Mouse (Mus musculus): Measurements from ENCODE around the gene Fxyd3. TPM values are rescaled to one million over a fixed set of nuclear protein-coding genes. Genes with fewer than 3 reads are reported as not detected.
A peak's percentile ranks its signal among the peaks of the same experiment; 100 is the strongest.

Gene Fxyd3
- total RNA-seq, 2 experiments from 2014 or later: 1.2 TPM; not detected in 1

GRCm38 (mm10) chr7:31098697-31099611, 22.4 kb upstream of the Fxyd3 start:
- no peak for DNase-seq (ENCODE audit: low spot score in 2 of 2)

- DNase-seq (ENCODE audit: low spot score in 2 of 2): peak; percentile 93 to 94
Measured at GRCm38 (mm10) chr7:31097583-31098248, 21.2 kb upstream of the Fxyd3 start.

- DNase-seq (ENCODE audit: low spot score in 2 of 2): no peak
Measured at GRCm38 (mm10) chr7:31096892-31097564, 20.5 kb upstream of the Fxyd3 start.

- DNase-seq (ENCODE audit: low spot score in 2 of 2): no peak
Measured at GRCm38 (mm10) chr7:31094774-31095501, 18.4 kb upstream of the Fxyd3 start.

GRCm38 (mm10) chr7:31089721-31090120, 13.2 kb upstream of the Fxyd3 start:
- no peak for DNase-seq (ENCODE audit: low spot score in 2 of 2)

GRCm38 (mm10) chr7:31088206-31088605, 11.7 kb upstream of the Fxyd3 start:
- no peak for DNase-seq (ENCODE audit: low spot score in 2 of 2)

GRCm38 (mm10) chr7:31087262-31087661, 10.8 kb upstream of the Fxyd3 start:
- DNase-seq (ENCODE audit: low spot score in 2 of 2): no peak

GRCm38 (mm10) chr7:31086175-31086755, 9.8 kb upstream of the Fxyd3 start:
- no peak for DNase-seq (ENCODE audit: low spot score in 2 of 2)

- DNase-seq (ENCODE audit: low spot score in 2 of 2): no peak
Measured at GRCm38 (mm10) chr7:31085171-31085570, 8.7 kb upstream of the Fxyd3 start.

- DNase-seq (ENCODE audit: low spot score in 2 of 2): no peak
Measured at GRCm38 (mm10) chr7:31084140-31084539, 7.6 kb upstream of the Fxyd3 start.

DNA sequence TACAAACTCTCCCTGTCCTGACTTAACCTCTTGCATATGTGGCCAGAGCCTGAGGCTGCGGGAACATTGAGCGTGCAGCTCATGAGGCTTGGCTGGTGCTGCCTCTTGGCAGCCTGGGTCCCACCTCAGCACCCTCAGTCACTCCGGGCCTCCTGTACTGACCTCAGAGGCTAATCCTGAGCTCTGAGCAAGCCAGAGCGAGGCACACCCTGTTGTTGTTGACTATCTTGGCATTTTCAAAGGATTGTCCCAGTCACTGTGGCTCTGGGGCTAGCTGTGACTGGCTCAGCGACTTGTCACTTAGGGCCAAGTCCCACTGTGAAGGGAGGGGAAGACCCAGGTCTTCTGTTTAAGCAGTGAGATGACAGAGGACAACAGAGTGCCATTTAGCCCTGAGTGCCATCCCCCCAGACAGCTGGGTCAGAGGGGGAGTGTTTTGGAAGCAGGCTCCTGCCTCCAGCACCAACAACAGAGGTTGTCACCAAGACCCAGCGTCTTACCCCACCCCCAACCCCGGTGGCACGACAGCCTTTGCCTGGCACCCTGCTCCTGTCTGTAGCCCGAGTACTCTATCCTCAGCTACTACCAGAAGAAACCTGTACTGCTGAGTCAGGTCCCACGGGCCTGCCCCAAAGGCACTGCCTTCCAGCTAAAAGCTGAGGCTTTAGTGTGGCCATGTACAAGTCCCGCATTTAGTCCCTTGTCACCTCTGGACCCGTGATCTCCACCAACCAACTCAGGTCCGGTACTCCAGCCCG, 6.5 kb upstream of the Fxyd3 start:
- peak; percentile 56 to 64 for DNase-seq (ENCODE audit: low spot score in 2 of 2)

- DNase-seq (ENCODE audit: low spot score in 2 of 2): no peak
Measured at GRCm38 (mm10) chr7:31082106-31082505, 5.6 kb upstream of the Fxyd3 start.

DNA sequence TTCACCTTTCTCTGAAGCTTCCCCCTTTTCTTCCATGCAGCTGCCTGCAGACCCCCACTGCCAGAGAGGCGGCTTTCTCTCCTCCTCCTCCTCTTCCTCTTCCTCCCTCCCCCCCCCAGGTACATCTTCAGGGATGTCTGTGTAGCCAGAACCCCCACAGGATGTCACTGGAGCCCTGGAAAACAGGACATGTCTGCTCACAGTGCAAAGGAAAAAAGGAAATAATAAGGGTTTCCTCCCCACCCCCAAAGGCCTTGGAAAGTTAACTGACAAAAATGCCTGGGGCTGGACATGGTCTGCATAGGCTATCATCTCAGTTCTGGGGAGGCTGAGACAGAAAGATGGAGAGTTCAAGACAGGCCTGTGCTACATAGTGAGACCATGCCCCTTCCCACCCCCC, 4.6 kb upstream of the Fxyd3 start:
- DNase-seq (ENCODE audit: low spot score in 2 of 2): no peak

GRCm38 (mm10) chr7:31080611-31081010, 4.1 kb upstream of the Fxyd3 start:
- no peak for DNase-seq (ENCODE audit: low spot score in 2 of 2)

- DNase-seq (ENCODE audit: low spot score in 2 of 2): no peak
Measured at GRCm38 (mm10) chr7:31079670-31080069, 3.2 kb upstream of the Fxyd3 start.

DNA sequence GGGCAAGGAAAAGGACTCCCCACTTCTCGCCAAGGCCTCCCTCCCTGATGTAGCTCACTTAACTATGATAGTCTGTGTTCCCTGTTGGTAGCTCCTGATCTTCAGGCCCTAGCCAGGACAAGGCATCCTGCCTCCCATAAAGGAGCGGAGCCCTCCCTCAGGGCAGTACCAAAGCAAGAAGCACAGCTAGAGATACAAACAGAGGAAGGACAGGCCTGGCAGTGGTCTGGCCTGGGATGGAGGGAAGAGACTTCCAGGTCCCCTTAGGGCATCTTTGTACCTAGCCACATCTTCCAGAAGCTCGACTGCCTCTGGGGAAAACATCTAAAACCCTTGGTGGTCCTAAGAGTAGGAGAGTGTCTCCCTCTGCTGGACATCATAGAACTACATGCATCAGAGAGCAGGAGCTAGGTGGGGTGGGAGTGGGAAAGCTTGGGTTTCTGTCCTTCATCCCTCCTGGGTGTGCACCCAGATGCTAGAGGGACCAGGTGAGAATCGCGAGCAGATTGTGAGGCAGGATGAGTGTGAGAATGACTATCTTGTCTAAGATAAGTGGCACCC, 1.5 kb upstream of the Fxyd3 start:
- DNase-seq (ENCODE audit: low spot score in 2 of 2): peak; percentile 72 to 74

DNA sequence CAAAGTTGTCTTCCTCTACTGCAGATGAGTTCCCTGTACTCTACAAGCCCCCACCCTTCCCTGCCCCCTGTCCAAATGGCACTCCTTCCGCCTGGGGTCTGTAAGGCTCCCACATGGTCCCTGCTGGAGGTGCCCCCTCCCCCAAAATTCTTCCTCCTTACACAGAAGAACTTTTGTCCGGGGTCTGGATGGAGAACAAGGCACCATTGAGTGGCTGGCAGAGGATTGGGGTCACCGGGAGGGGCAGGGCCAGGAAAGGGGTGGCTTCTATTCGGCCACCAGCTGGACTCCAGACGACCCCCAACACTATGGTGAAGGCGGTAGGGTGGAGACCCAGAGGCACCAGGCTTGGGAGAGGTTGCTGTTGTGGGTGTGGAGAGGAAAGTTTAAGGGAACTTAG, 966 bp upstream of the Fxyd3 start:
- peak; percentile 58 to 67 for DNase-seq (ENCODE audit: low spot score in 2 of 2)

- DNase-seq (ENCODE audit: low spot score in 2 of 2): peak in 1 of 2 experiments; percentile 53
Measured at GRCm38 (mm10) chr7:31074713-31075069, 1.8 kb downstream of the Fxyd3 start.

DNA sequence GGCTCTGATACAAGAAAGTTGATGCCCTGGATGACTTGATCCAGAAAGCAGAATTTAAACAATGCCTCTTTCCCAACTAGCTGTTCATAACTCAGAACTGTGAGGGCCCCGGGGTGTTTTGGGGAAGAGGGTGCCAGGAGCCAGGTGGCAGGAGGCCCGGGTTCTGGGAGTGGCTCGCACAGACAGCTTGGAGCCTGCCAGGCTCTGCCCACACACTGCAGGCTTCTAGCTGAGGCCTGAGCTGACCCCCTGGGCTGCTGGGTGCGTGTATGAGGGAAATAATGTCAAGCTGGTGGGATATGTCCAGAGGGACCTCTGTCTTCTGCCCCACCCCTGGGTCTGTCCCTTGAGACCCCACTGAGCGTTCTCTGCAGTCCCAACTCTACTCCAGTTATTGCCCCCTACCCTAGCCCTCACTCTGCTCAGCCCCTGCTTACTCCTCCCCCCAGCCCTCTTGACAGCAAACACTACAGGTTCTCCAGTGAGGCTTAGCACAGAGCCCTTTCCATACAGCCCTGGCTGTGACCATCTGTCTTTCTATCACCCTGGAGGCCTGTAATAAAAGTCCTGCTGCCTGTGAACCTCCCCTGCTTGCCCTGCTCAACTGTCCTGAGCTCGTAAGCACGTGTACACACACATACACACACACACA, 2.3 kb downstream of the Fxyd3 start:
- DNase-seq (ENCODE audit: low spot score in 2 of 2): peak in 1 of 2 experiments; percentile 53
